Mouse (Mus musculus) heart, embryonic 15.5 days (tissue): ENCODE data around the gene Cst13. TPM values are rescaled to one million over a fixed set of nuclear protein-coding genes. Genes with fewer than 3 reads are reported as not detected.

ENCODE experiments used
- ATAC-seq: fragments of 200-750 bp; cut with Nextera tagmentation; replicated peaks from 2 replicates; pipeline ENCODE4 v1.8.0; 2017; ENCODE audit warnings: low read depth, moderate TSS enrichment; ENCODE audit not compliant: insufficient number of reproducible peaks, insufficient read depth, low FRiP score
- H3K27ac ChIP-seq: fragments of 300-500 bp; sonication (generic); 2 replicates; pipeline ENCODE4 v1.5.1; 2015; ENCODE audit warnings: mild to moderate bottlenecking, inconsistent platforms
- H3K27me3 ChIP-seq: fragments of 300-500 bp; sonication (generic); 2 replicates; pipeline ENCODE4 v1.6.1; 2015; ENCODE audit warnings: inconsistent platforms
- H3K36me3 ChIP-seq: fragments of 300-500 bp; sonication (generic); 2 replicates; pipeline ENCODE4 v1.6.1; 2015; ENCODE audit warnings: mild to moderate bottlenecking, inconsistent platforms
- H3K4me1 ChIP-seq: fragments of 300-500 bp; sonication (generic); replicated peaks from 2 replicates; pipeline ENCODE4 v1.6.1; 2015; ENCODE audit warnings: inconsistent platforms
- H3K4me2 ChIP-seq: fragments of 300-500 bp; sonication (generic); 2 replicates; pipeline ENCODE4 v1.6.1; 2015; ENCODE audit warnings: inconsistent platforms, mild to moderate bottlenecking, moderate library complexity
- H3K4me3 ChIP-seq: fragments of 300-500 bp; sonication (generic); 2 replicates; pipeline ENCODE4 v1.5.1; 2015; ENCODE audit warnings: mild to moderate bottlenecking, inconsistent platforms
- H3K9ac ChIP-seq: fragments of 300-500 bp; sonication (generic); 2 replicates; pipeline ENCODE4 v1.6.1; 2015; ENCODE audit warnings: mild to moderate bottlenecking, inconsistent platforms
- H3K9me3 ChIP-seq: fragments of 300-500 bp; sonication (generic); replicated peaks from 2 replicates; pipeline ENCODE4 v1.6.1; 2016; ENCODE audit warnings: inconsistent platforms
- WGBS: fragments of 180-500 bp; shearing (Covaris S2); methylation state at CpG from one replicate; pipeline ENCODE4 v1.1.7; 2015; ENCODE audit warnings: mixed read lengths; 5-methylcytosine and 5-hydroxymethylcytosine counted together
- polyA plus RNA-seq: library from polyadenylated mRNA; unstranded; fragments of >200 nt; fragmentation: Nextera tagmentation; extraction: Ambion mirVana; gene quantifications from 2 replicates; pipeline ENCODE4 v1.2.1, GENCODE M21; 2015

Gene Cst13
- polyA plus RNA-seq, 1 experiment from 2014 or later: not detected

DNA sequence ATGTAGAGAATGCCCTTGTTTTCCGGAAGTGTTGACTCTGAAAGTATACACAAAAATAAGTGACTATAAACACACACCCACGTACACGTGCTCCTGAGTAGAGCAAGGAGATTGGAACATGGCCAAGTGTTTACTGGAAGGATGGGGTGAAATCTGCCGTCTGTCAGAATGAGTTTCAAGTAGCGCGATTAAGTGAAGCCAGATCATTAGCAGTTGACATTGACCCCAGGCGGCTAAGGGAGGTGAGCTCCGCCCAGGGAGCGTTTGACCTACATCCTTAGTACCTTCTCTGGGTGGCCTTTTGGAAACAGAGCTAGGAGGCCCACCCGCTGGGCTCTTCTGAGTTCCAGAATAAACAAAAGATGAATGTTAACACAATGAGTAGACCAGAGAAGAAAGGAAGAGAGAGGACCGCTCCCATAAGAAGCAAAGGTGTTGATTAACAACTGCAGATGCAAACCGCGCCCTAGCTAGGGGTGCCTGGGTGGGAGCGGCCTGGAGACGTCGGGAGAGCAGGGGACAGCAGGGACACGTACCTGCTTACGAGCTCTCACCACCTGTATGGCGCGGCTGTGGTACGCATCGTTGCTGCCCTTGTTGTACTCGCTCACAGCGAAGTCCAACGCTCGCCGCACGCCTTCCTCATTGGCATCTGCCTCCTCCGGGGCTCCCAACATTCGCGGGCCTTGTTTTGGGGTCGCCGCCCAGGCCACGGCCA, 54.9 kb downstream of the Cst13 start:
- Histone ChIP-seq H3K4me3 (peak overlapping the region; percentile 96), H3K27me3 (no peaks in the 10 kb centered on the region), H3K4me2 (peak overlapping the region; percentile 78), H3K9ac (peak overlapping the region; percentile 97), H3K4me1 (peaks cover 53% of the 10 kb centered on the region), H3K27ac (peak overlapping the region; percentile 97), H3K36me3 (peaks cover 17% of the 10 kb centered on the region; the same call in 1 of the 2 replicates), H3K9me3 (no peaks in the 10 kb centered on the region)
- under 1% methylated on average over 34 of the region's 34 CpGs for WGBS
- ATAC-seq: peak; percentile 33

DNA sequence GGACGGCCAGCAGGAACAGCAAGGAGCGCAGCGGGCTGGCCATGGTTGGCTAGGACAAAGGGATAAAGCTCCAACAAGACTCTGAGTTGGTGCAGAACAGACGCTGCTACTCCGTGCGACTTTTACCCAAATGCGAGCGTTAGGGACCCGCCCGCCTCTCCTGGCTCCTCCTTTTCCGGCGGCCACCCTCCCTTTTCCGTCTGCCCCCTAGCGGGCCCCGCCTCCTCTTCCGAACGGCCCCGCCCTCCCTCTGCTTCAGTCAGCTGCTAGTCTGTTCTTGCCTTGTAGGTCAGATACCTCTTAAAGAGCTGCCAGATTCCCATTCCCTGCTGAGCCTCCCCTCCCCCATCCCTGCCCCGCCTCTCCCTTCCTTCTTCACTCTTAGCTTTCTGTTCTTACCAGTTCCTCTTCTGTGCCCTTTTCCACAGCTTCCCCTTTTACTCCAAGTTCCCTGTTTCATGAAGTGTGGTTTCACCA, 55.5 kb downstream of the Cst13 start, which contains the start of gene Cst3:
TSS of gene Cst3 (minus strand) at position 358 of the 477 bp plus-strand sequence.
- ATAC-seq: peak; percentile 96
- Histone ChIP-seq H3K4me3 (peak within 1 kb of the TSS; percentile 96), H3K4me2 (peak within 1 kb of the TSS; percentile 78), H3K9ac (peak within 1 kb of the TSS; percentile 97), H3K9me3 (no peaks in the 10 kb centered on the region), H3K27me3 (no peaks in the 10 kb centered on the region), H3K4me1 (peaks cover 53% of the 10 kb centered on the region), H3K27ac (peak within 1 kb of the TSS; percentile 97), H3K36me3 (peaks cover 17% of the 10 kb centered on the region; the same call in 1 of the 2 replicates)
- 0% methylated on average over 19 of the region's 19 CpGs for WGBS

GRCm38 (mm10) chr2:148877016-148877770, 57.3 kb downstream of the Cst13 start:
- Histone ChIP-seq H3K4me3 (no peak overlapping the region), H3K4me2 (no peak overlapping the region), H3K27me3 (no peaks in the 10 kb centered on the region), H3K4me1 (peaks cover 53% of the 10 kb centered on the region), H3K9ac (no peak overlapping the region), H3K27ac (peak overlapping the region; percentile 24), H3K36me3 (peaks cover 2% of the 10 kb centered on the region; the same call in 1 of the 2 replicates), H3K9me3 (no peaks in the 10 kb centered on the region)
- no peak for ATAC-seq
- WGBS: 29% methylated on average over 3 of the region's 3 CpGs

DNA sequence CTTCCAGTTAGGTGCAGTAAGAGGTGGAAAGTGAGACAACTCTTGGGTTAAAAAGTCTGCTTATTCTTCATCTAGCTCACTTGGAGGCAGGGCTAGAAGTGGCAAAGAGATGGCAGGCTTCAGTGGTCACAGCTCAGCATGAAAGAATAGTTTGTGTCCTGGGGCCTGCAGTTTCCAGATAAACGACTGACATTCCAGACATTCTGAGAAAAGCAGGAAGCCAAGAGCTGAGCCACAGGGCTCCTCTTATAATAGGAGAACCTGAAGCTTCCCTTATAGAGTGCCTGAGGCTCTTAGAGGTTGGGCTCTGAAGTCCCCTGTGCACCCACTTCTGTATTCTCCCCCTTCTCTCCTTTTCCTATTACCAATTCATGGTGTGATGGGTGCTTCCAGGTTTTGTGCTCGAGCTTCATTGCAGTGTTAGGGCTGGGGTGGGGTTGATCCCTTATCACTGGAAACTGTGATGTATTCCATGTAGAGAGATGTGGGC, 58.8 kb downstream of the Cst13 start:
- ATAC-seq: no peak
- Histone ChIP-seq H3K4me2 (no peak overlapping the region), H3K4me3 (no peak overlapping the region), H3K9ac (no peak overlapping the region), H3K4me1 (peaks cover 41% of the 10 kb centered on the region), H3K27ac (peak overlapping the region; percentile 39), H3K9me3 (no peaks in the 10 kb centered on the region), H3K27me3 (no peaks in the 10 kb centered on the region), H3K36me3 (no peaks in the 10 kb centered on the region)
- WGBS: 5% methylated on average over 2 of the region's 2 CpGs

DNA sequence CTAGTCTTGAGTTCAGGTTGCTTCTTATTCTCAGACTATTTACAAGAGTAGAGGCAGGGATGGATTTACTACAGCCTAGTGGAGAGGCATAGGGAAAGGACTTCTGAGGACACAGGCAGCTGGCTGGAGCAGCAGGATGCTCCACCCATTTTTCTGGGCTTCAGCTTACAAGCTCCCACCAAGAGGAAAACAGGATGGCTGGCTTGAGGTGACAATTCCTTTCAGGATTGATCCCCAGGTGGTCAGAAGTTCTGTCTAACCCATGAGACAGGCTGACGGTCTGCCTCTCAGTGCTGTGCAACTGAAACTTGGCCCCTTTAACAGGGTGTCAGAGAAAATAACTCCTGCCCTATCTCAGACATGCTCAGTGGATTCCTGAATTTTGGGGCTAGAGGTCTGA, 59.3 kb downstream of the Cst13 start:
- Histone ChIP-seq H3K36me3 (no peaks in the 10 kb centered on the region), H3K27ac (peak overlapping the region; percentile 39; the same call in 1 of the 2 replicates), H3K9ac (no peak overlapping the region), H3K9me3 (no peaks in the 10 kb centered on the region), H3K4me1 (peaks cover 36% of the 10 kb centered on the region), H3K4me3 (no peak overlapping the region), H3K4me2 (no peak overlapping the region), H3K27me3 (no peaks in the 10 kb centered on the region)
- WGBS: 37% methylated on average over 1 of the region's 1 CpGs
- no peak for ATAC-seq

Other genes with a start within 250 kb of the Cst13 start
- gene Nxt1, start 147.5 kb upstream of the Cst13 start, polyA plus RNA-seq: 41.0 and 50.5 TPM in 2 replicates
- 14.3 and 15.1 TPM in 2 replicates for gene Gzf1, start 139.1 kb upstream of the Cst13 start, polyA plus RNA-seq
- 2.5 and 3.3 TPM in 2 replicates for gene Napb, start 87.6 kb upstream of the Cst13 start, polyA plus RNA-seq
- gene Cstl1, start 69.7 kb upstream of the Cst13 start, polyA plus RNA-seq: not detected in 2 replicates
- gene Cst11, start 48.6 kb upstream of the Cst13 start, polyA plus RNA-seq: not detected in 2 replicates
- not detected in 2 replicates for gene 8030411F24Rik, start 38.1 kb upstream of the Cst13 start, polyA plus RNA-seq
- not detected in 2 replicates for gene Cst12, start 30.7 kb upstream of the Cst13 start, polyA plus RNA-seq
- gene Cst8, start 21.3 kb upstream of the Cst13 start, polyA plus RNA-seq: not detected in 2 replicates
- gene Cst9, start 15.1 kb downstream of the Cst13 start, polyA plus RNA-seq: 2.9 and 5.3 TPM in 2 replicates
- 0.49 and 0.53 TPM in 2 replicates for gene 9230104L09Rik, start 45.0 kb downstream of the Cst13 start, polyA plus RNA-seq
- gene Cst3, start 55.6 kb downstream of the Cst13 start, polyA plus RNA-seq: 654 and 710 TPM in 2 replicates
- gene Gm1330, start 183.2 kb downstream of the Cst13 start, polyA plus RNA-seq: not detected in 2 replicates
- gene Gm10750, start 197.2 kb downstream of the Cst13 start, polyA plus RNA-seq: not detected in 2 replicates